Mouse (Mus musculus) cerebellum, adult 9-10 months (tissue): ENCODE data around the gene 4921501E09Rik.
"Not testable (repeated sequence)": the region's sequence is repeated elsewhere in the genome, so short reads cannot be mapped to it uniquely, and the experiment has no call there.

Experiments used
- DNase-seq: peaks from one replicate; pipeline ENCODE4 v3.0.0; 2022

The 4921501E09Rik gene

GRCm38 (mm10) chr17:33067958-33068357 lies at the start of gene 4921501E09Rik:
4921501E09Rik (minus strand) TSS chr17:33068058.
- DNase-seq = no peak

- DNase-seq = no peak
These were observed 29.5 kb upstream of the 4921501E09Rik start for GRCm38 (mm10) chr17:33097396-33097795.

- DNase-seq = peak; percentile 86
These were observed 24.7 kb upstream of the 4921501E09Rik start for GRCm38 (mm10) chr17:33092391-33093193.

GRCm38 (mm10) chr17:33091630-33092029 lies 23.8 kb upstream of the 4921501E09Rik start:
- peak; percentile 35 for DNase-seq

GRCm38 (mm10) chr17:33089220-33089949 lies 21.5 kb upstream of the 4921501E09Rik start, which contains the start of gene Zfp563:
Zfp563 (plus strand) TSS chr17:33089310.
- DNase-seq = peak; percentile 96

GRCm38 (mm10) chr17:33063001-33063400 lies 4.9 kb downstream of the 4921501E09Rik start:
- DNase-seq = no peak

GRCm38 (mm10) chr17:33058791-33059190 lies 9.1 kb downstream of the 4921501E09Rik start:
- DNase-seq = no peak

- peak; percentile 85 for DNase-seq
These were observed 34.7 kb downstream of the 4921501E09Rik start, which contains the start of gene Zfp763 for GRCm38 (mm10) chr17:33032900-33033891. Zfp763 (minus strand) TSS chr17:33033402.

GRCm38 (mm10) chr17:33032376-33032775 lies 35.5 kb downstream of the 4921501E09Rik start:
- DNase-seq = peak; percentile 22

- not testable (repeated sequence) for DNase-seq
These were observed 47.4 kb downstream of the 4921501E09Rik start for GRCm38 (mm10) chr17:33020434-33020833.
